Mouse (Mus musculus) limb, embryonic 15.5 days (tissue): ENCODE measurements at regions not wholly inside any gene's neighbourhood (a gene's known extent, or its start where the extent isn't known, plus 50 kb on each side); places are given as distances from the start of the nearest gene placed in this dataset.

Experiments
- ATAC-seq: fragments of 200-750 bp; cut with Nextera tagmentation; 2 replicates; pipeline ENCODE4 v1.8.0; 2017; ENCODE audit warnings: low read depth, moderate TSS enrichment; ENCODE audit not compliant: insufficient number of reproducible peaks, low FRiP score, low TSS enrichment
- H3K27ac ChIP-seq: fragments of 300-500 bp; sonication (generic); 2 replicates; pipeline ENCODE4 v1.5.1; 2015; ENCODE audit warnings: moderate library complexity, mild to moderate bottlenecking, inconsistent platforms
- H3K27me3 ChIP-seq: fragments of 300-500 bp; sonication (generic); 2 replicates; pipeline ENCODE4 v1.6.1; 2015; ENCODE audit warnings: inconsistent platforms
- H3K36me3 ChIP-seq: fragments of 300-500 bp; sonication (generic); 2 replicates; pipeline ENCODE4 v1.6.1; 2015; ENCODE audit warnings: inconsistent platforms
- H3K4me1 ChIP-seq: fragments of 300-500 bp; sonication (generic); 2 replicates; pipeline ENCODE4 v1.6.1; 2015; ENCODE audit warnings: inconsistent platforms
- H3K4me2 ChIP-seq: fragments of 300-500 bp; sonication (generic); 2 replicates; pipeline ENCODE4 v1.6.1; 2015; ENCODE audit warnings: mild to moderate bottlenecking, inconsistent platforms
- H3K4me3 ChIP-seq: fragments of 300-500 bp; sonication (generic); 2 replicates; pipeline ENCODE4 v1.5.1; 2015; ENCODE audit warnings: mild to moderate bottlenecking, inconsistent platforms
- H3K9ac ChIP-seq: fragments of 300-500 bp; sonication (generic); 2 replicates; pipeline ENCODE4 v1.6.1; 2015; ENCODE audit warnings: inconsistent platforms
- H3K9me3 ChIP-seq: fragments of 300-500 bp; sonication (generic); 2 replicates; pipeline ENCODE4 v1.6.1; 2016; ENCODE audit warnings: inconsistent platforms
- WGBS: fragments of 180-500 bp; shearing (Covaris S2); methylation state at CpG from one replicate; pipeline ENCODE4 v1.1.7; 2015; 5-methylcytosine and 5-hydroxymethylcytosine counted together

DNA sequence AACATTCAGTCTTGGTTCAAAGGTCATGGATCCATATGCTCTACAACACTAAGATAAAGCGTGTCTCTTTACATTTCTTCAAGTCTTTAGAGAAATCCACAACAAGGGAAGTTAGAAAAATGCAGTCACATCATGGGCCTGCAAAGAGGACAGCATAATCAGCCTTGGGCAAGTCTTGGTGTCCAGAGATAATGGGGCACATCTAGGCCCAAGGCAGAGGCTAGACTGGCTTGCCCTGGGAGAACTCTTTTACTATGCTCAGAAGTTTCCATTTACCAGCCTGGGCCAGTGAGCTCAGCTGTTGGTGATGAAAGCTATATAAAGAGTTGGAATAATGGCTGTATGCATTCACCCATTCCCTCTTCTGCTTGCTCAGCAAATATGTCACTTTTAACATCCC, 67.9 kb upstream of the Parp11 start:
- no peak for ATAC-seq
- no peak overlapping the region for H3K9ac ChIP-seq
- 90% methylated on average over 1 of the region's 1 CpGs for WGBS
- H3K4me2 ChIP-seq, result no peak overlapping the region
- H3K36me3 ChIP-seq, result no peaks in the 10 kb centered on the region
- no peak overlapping the region for H3K4me3 ChIP-seq
- H3K27me3 ChIP-seq, result no peaks in the 10 kb centered on the region
- H3K27ac ChIP-seq, result no peak overlapping the region
- H3K4me1 ChIP-seq, result peaks cover 6% of the 10 kb centered on the region; the same call in 1 of the 2 replicates
- H3K9me3 ChIP-seq, result no peaks in the 10 kb centered on the region

DNA sequence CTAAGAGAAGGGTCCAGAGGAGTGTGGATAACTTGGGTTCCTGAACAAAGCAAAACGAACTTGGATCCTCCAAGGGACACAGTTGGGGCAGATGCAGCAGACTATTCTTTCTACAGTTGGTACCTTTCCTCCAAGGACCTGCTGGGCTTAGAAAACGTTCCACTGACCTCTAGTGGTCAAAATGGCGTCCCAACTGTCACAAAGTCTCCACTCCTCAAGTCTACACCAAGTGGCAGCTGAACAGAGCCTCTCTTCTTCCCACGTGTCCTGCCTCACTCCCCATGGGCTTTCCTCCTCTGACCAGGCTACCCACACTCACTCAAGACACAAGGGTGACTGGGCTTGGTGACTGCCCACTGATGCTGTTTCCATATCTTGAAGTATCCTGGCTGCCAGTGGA, 67.1 kb upstream of the Parp11 start:
- no peaks in the 10 kb centered on the region for H3K36me3 ChIP-seq
- no peak overlapping the region for H3K4me2 ChIP-seq
- H3K9ac ChIP-seq, result no peak overlapping the region
- ATAC-seq, result no peak
- H3K27ac ChIP-seq, result no peak overlapping the region
- H3K27me3 ChIP-seq, result no peaks in the 10 kb centered on the region
- no peaks in the 10 kb centered on the region for H3K9me3 ChIP-seq
- no peak overlapping the region for H3K4me3 ChIP-seq
- peaks cover 6% of the 10 kb centered on the region; the same call in 1 of the 2 replicates for H3K4me1 ChIP-seq
- WGBS, result 9% methylated on average over 4 of the region's 4 CpGs

- H3K9me3 ChIP-seq, result no peaks in the 10 kb centered on the region
- H3K36me3 ChIP-seq, result no peaks in the 10 kb centered on the region
- no peak overlapping the region for H3K27ac ChIP-seq
- no peaks in the 10 kb centered on the region for H3K27me3 ChIP-seq
- H3K9ac ChIP-seq, result no peak overlapping the region
- no peak overlapping the region for H3K4me3 ChIP-seq
- H3K4me2 ChIP-seq, result no peak overlapping the region
- no peak for ATAC-seq
- 79% methylated on average over 2 of the region's 2 CpGs for WGBS
- no peaks in the 10 kb centered on the region for H3K4me1 ChIP-seq
Observed at GRCm38 (mm10) chr6:127381148-127381888, 65.3 kb upstream of the Parp11 start.

- WGBS, result 90% methylated on average over 15 of the region's 15 CpGs
- no peak overlapping the region for H3K4me2 ChIP-seq
- H3K27me3 ChIP-seq, result no peaks in the 10 kb centered on the region
- no peak for ATAC-seq
- no peak overlapping the region for H3K27ac ChIP-seq
- H3K36me3 ChIP-seq, result no peaks in the 10 kb centered on the region
- H3K4me3 ChIP-seq, result no peak overlapping the region
- no peak overlapping the region for H3K9ac ChIP-seq
- H3K9me3 ChIP-seq, result no peaks in the 10 kb centered on the region
- H3K4me1 ChIP-seq, result no peaks in the 10 kb centered on the region
Observed at GRCm38 (mm10) chr6:127391258-127392011, 55.2 kb upstream of the Parp11 start.

DNA sequence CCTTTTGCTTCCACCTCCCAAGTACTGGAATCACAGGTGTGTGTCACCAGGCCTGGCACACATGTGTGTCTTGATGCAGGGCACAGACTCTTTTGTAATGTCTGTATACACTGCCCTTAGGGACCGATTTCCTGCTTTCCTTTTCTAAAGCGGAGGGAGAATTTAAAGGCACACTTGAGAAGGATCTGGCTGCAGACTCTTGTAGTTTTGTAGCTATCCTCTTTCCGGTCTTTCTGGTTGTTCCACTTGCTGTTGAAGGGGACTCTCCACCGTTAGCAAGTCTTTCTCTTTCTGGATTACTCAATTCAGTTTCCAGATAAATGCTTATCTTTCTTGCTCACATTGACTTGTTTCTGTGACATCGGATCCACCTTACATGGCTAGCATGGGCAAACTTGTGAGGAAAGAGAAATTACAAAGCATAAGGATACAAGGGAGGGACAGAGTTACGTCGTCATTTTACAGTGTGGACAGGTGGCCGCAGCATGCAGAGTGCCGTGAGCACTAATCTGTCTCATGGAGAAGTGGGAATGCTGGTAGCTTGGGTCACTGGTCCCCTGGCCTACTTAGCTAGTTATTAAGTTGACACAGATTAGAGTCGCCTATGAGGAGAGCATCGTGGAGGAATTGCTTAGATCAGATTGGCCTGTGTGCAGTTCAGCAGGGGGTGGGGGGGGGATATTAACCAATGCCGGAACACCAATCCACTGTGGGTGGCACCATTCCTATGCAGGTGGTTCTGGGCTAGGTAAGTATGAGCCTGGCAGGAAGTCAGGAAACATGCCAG, 54.4 kb upstream of the Parp11 start:
- Histone ChIP-seq H3K27me3 (no peaks in the 10 kb centered on the region), H3K9ac (no peak overlapping the region), H3K36me3 (no peaks in the 10 kb centered on the region), H3K4me1 (no peaks in the 10 kb centered on the region), H3K27ac (no peak overlapping the region), H3K4me3 (no peak overlapping the region), H3K4me2 (no peak overlapping the region), H3K9me3 (no peaks in the 10 kb centered on the region)
- no peak for ATAC-seq
- WGBS, result 75% methylated on average over 12 of the region's 12 CpGs

DNA sequence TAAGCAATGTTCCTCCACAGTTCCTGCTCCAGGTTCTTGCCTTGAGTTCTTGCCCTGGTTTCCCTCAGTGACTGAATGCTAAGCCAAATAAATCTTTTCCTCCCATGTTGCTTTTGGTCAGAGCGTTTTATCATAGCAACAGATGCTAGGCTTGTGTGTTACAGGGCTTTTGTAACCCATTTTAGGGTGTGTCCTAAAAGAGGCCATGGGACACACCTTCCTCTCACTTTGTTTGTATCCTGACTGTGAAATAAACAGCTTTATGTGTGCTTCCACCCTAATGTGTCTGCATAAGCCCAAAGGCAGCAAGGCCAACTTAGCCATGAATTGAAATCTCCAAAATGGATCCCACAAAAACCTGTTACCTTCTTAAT, 53.9 kb upstream of the Parp11 start:
- Histone ChIP-seq H3K36me3 (no peaks in the 10 kb centered on the region), H3K27ac (no peak overlapping the region), H3K9ac (no peak overlapping the region), H3K4me2 (no peak overlapping the region), H3K9me3 (no peaks in the 10 kb centered on the region), H3K4me3 (no peak overlapping the region), H3K27me3 (no peaks in the 10 kb centered on the region), H3K4me1 (no peaks in the 10 kb centered on the region)
- WGBS, result 91% methylated on average over 1 of the region's 1 CpGs
- no peak for ATAC-seq

- ATAC-seq, result no peak
Observed at GRCm38 (mm10) chr6:127393907-127394600, 52.6 kb upstream of the Parp11 start.

More at GRCm38 (mm10) chr6:127393907-127394600, 52.6 kb upstream of the Parp11 start:
- Histone ChIP-seq H3K27me3 (no peaks in the 10 kb centered on the region), H3K9ac (no peak overlapping the region), H3K36me3 (no peaks in the 10 kb centered on the region), H3K4me1 (no peaks in the 10 kb centered on the region), H3K9me3 (no peaks in the 10 kb centered on the region), H3K27ac (no peak overlapping the region), H3K4me2 (no peak overlapping the region), H3K4me3 (no peak overlapping the region)
- 32% methylated on average over 9 of the region's 9 CpGs for WGBS
